Mouse (Mus musculus): ENCODE results near the gene Iqub.

DNA sequence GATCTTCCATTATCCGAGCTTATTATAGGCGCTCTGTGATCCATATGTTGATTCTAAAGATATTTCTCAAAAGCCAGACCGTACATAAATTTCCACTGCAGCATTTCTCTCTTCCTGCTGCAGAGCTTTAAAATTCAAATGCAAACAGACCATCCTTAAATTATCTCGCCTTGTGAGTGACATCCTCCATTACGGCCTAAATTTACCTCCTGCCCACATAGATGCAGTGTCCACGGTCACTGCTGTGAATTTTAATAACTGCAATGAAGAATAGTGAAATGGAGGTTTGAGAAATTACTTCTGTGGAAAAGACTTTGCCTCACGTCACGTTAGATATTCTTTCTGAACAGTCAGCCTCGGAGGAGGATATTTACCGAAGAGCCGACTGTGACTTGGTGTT, 98.8 kb downstream of the Iqub start:
- TF ChIP-seq CTCF (IDR thresholded peaks at IDR 0.05; ENCODE audit: low read depth, low read length) (no peak), EP300 (IDR thresholded peaks at IDR 0.05; ENCODE audit: insufficient read depth, low read depth, low read length) (no peak)
